Mouse (Mus musculus) liver, adult 2 months (tissue): Measurements from ENCODE around the gene Dlgap1. TPM values are rescaled to one million over a fixed set of nuclear protein-coding genes. Genes with fewer than 3 reads are reported as not detected.
"Not testable (repeated sequence)": the region's sequence is repeated elsewhere in the genome, so short reads cannot be mapped to it uniquely, and the experiment has no call there.

Source experiments
- DNase-seq: peaks from one replicate; pipeline ENCODE4 v3.0.0-alpha.2; 2011; ENCODE audit warnings: low read depth, low spot score; ENCODE audit errors: extremely low read depth
- H3K27ac ChIP-seq: fragments of 200-500 bp; replicated peaks from 2 replicates; pipeline ENCODE4 v1.5.1; 2012; ENCODE audit warnings: low read depth, mild to moderate bottlenecking, control low read depth, inconsistent platforms, low read length; ENCODE audit not compliant: insufficient read depth
- H3K27me3 ChIP-seq: fragments of 200-500 bp; 2 replicates; pipeline ENCODE4 v1.6.1; 2012; ENCODE audit warnings: mild to moderate bottlenecking, moderate library complexity, low read length, inconsistent platforms; ENCODE audit not compliant: control insufficient read depth, insufficient read depth
- H3K36me3 ChIP-seq: fragments of 200-500 bp; 2 replicates; pipeline ENCODE4 v1.6.1; 2012; ENCODE audit warnings: low read length, inconsistent platforms; ENCODE audit not compliant: control insufficient read depth, insufficient read depth
- H3K4me1 ChIP-seq: fragments of 200-500 bp; 2 replicates; pipeline ENCODE4 v1.6.1; 2011; ENCODE audit warnings: low read length; ENCODE audit not compliant: control insufficient read depth, insufficient read depth
- H3K4me3 ChIP-seq: fragments of 200-500 bp; 2 replicates; pipeline ENCODE4 v1.5.1; 2011; ENCODE audit warnings: low read depth, mild to moderate bottlenecking, control low read depth, low read length, moderate library complexity; ENCODE audit not compliant: insufficient read depth
- H3K79me2 ChIP-seq: fragments of 200-500 bp; 2 replicates; pipeline ENCODE4 v1.6.1; 2012; ENCODE audit warnings: inconsistent platforms, mild to moderate bottlenecking, low read length, moderate library complexity; ENCODE audit not compliant: control insufficient read depth, insufficient read depth
- H3K9ac ChIP-seq: fragments of 200-500 bp; 2 replicates; pipeline ENCODE4 v1.6.1; 2012; ENCODE audit warnings: low read depth, mild to moderate bottlenecking, control low read depth, inconsistent platforms, low read length
- CTCF ChIP-seq: fragments of 200-500 bp; IDR thresholded peaks from 2 replicates; pipeline ENCODE4 v1.5.1; 2011; ENCODE audit warnings: low read depth, low read length, control low read depth
- POLR2A ChIP-seq: fragments of 200-500 bp; IDR thresholded peaks from 2 replicates; pipeline ENCODE4 v1.6.1; 2011; ENCODE audit warnings: low read length, control low read depth; ENCODE audit not compliant: insufficient read depth; ENCODE audit errors: extremely low read depth
- WGBS: fragments of 180-500 bp; shearing (Covaris S2); methylation state at CpG from one replicate; pipeline ENCODE4 v1.1.7; 2018; 5-methylcytosine and 5-hydroxymethylcytosine counted together
- polyA plus RNA-seq: library from polyadenylated mRNA; depleted of rRNA; stranded (reverse); fragments of >200 nt; gene quantifications from 2 replicates; pipeline ENCODE4 v1.2.3, GENCODE M21; 2012
- total RNA-seq: library from RNA; depleted of rRNA; stranded (reverse); fragments of >200 nt; gene quantifications from 2 replicates; pipeline ENCODE4 v1.2.3, GENCODE M21; 2014

The Dlgap1 gene
- total and polyA plus RNA-seq, 2 experiments: 0.55 to 1.5 TPM

DNA sequence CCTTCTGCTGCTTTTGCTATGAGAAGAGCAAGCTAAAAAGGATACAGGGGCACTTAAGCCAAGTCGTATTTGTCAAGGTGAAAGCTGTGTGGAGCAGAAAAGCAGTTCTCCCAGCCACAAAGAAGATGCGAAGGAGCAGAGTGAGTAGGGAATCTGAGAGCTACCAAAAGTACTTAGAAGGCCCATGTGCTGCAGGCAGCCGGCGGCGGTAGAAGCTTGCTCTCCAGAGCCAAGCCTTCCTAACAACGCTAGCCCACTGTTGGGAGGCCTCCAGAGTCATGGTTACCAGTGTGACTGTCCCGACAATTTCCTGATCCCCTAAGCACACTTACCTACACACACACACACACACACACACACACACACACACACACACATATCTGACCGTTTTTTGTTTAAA lies 614.2 kb downstream of the Dlgap1 start:
- Histone ChIP-seq H3K4me1 (no peaks in the 10 kb centered on the region), H3K9ac (no peak overlapping the region), H3K27me3 (no peaks in the 10 kb centered on the region), H3K79me2 (no peaks in the 10 kb centered on the region), H3K27ac (no peak overlapping the region), H3K4me3 (no peak overlapping the region), H3K36me3 (no peaks in the 10 kb centered on the region)
- 72% methylated on average over 8 of the region's 8 CpGs for WGBS
- TF ChIP-seq CTCF (no peak), POLR2A (no peak)
- no peak for DNase-seq

DNA sequence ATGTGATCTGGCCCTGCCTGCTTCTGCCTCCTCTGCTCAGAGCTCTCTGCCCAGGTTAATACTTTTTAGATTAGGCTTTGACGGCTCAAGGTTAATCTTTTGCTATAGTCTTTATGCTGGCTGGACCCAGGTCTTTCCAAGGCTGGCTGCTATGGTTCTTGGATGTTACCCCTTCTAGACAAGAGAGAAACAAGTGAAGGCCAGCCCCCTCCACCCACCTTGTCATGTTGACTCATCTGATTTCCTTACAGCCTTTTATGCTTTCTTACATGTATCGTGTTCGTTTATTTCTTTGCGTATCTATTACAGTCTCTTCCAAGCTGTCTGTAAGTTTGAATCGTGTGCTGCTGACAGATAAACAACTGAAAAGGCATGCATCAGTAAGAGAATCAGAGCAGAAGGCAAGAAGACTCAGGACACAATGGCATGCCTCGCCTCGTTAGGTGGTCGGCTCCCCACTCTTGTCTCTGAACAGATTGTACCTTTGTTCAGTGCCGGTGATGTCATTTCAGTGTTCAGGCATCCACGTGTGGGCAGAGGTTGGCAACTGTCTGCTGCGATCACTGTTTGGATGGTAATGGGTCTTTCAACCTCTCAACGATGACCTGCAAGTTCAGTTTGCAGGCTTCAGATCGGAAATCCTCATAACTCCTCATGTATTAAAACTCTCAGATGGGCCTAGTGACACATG lies 618.0 kb downstream of the Dlgap1 start:
- Histone ChIP-seq H3K27me3 (no peaks in the 10 kb centered on the region), H3K79me2 (no peaks in the 10 kb centered on the region), H3K27ac (no peak overlapping the region), H3K4me3 (no peak overlapping the region), H3K9ac (no peak overlapping the region), H3K36me3 (no peaks in the 10 kb centered on the region), H3K4me1 (no peaks in the 10 kb centered on the region)
- WGBS: 81% methylated on average over 13 of the region's 13 CpGs
- DNase-seq: no peak
- TF ChIP-seq CTCF (no peak), POLR2A (no peak)

DNA sequence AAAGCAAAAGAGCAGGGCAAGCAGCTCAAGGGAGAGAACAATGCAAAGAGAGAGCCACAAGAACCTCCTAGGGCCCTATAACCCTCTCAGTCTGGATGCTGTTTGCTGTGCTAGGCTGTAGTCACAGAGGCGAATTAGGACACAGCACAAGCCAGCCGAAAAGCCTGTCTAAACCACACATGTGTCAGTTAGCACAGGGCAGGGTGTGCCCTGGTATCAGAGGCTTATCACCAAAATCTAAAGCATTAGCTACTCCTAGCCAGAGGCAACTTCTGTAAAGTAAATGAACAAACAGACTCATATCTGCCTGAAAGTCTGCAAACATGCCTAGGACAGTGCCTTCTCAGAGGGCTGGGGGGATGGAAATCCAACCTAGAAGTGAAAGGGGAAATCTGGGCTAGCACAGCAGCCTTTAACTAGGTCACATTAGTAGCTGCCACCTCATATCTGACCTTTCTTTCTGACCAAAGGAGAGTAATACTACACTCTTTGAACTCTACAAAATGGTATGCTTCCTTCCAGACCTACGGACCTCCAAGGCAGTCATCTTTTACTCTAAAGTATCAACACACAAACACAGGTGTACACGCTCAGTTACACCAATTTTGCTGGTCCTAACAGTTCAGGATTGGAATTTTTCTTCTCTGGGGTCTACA lies 619.2 kb downstream of the Dlgap1 start:
- not testable (repeated sequence) for H3K27ac ChIP-seq, H3K79me2 ChIP-seq, H3K4me1 ChIP-seq, DNase-seq, H3K9ac ChIP-seq, H3K27me3 ChIP-seq, H3K36me3 ChIP-seq, H3K4me3 ChIP-seq
- 41% methylated on average over 3 of the region's 4 CpGs for WGBS

DNA sequence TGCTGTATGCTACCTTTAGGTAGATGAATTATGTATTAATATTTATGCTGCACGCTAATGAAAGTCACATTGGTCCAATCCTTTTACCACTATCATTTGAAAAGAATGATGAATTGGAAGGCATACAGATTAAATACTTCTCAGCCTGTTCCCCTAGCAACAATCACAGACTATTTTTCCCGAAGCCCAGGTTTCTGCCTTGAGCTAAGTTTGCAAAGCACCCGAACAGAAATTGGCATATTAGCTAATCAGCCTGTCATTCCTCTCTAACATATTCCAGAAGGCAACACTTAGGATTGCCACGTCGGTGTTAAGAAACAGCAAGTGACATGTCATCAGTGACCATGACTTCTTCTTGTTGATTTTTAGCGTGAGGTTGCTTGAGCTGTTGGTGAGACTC lies 619.8 kb downstream of the Dlgap1 start:
- Histone ChIP-seq H3K9ac (no peak overlapping the region), H3K4me3 (no peak overlapping the region), H3K79me2 (no peaks in the 10 kb centered on the region), H3K27me3 (no peaks in the 10 kb centered on the region), H3K36me3 (no peaks in the 10 kb centered on the region), H3K27ac (no peak overlapping the region), H3K4me1 (no peaks in the 10 kb centered on the region)
- TF ChIP-seq POLR2A (no peak), CTCF (no peak)
- no peak for DNase-seq
- WGBS: 70% methylated on average over 6 of the region's 6 CpGs

DNA sequence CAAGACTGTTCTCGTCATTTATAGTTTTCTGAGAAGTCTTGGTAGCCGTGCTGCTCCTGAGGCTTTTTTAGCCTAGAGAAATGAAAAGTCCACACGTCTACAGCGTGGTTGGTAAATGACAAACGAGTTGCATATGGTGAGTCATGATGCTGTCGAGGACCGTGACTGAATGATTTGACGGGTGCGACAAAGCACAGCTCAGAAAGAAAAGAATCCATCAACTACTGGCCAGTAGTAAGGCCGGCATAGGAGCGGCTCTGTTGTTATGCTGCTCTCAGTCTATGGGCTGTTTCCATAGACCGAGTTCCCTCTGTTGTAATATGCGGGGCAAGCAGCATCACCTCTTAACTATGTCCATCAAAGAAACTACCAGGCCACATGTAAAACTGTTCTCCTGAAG lies 620.3 kb downstream of the Dlgap1 start:
- no peak for DNase-seq
- Histone ChIP-seq H3K79me2 (no peaks in the 10 kb centered on the region), H3K9ac (no peak overlapping the region), H3K27ac (no peak overlapping the region), H3K4me1 (no peaks in the 10 kb centered on the region), H3K27me3 (no peaks in the 10 kb centered on the region), H3K36me3 (no peaks in the 10 kb centered on the region), H3K4me3 (no peak overlapping the region)
- 89% methylated on average over 13 of the region's 13 CpGs for WGBS
- TF ChIP-seq POLR2A (no peak), CTCF (no peak)

DNA sequence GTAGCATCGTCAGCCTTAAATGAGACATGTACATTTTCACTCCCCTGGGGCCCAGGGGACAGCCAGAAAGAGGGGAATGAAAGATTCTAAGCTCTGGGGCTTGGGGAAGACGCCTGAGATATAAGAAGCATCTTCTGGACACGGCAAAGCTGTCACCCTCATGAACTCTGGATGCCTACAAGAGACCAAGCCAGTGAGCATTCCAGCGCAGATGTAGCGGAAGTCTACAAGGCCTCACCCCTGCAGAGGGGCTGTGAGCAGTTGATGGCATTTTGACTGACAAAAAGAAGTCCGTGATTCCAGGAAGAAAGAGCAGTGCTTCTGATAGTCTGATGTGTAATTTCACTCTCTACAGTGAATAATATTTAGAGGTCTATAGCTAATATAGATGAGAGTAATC lies 621.6 kb downstream of the Dlgap1 start:
- no peak overlapping the region for H3K4me3 ChIP-seq
- H3K4me1 ChIP-seq: no peaks in the 10 kb centered on the region
- WGBS: 65% methylated on average over 6 of the region's 6 CpGs
- no peaks in the 10 kb centered on the region for H3K36me3 ChIP-seq
- H3K27me3 ChIP-seq: no peaks in the 10 kb centered on the region
- no peak overlapping the region for H3K27ac ChIP-seq
- DNase-seq: no peak
- H3K79me2 ChIP-seq: no peaks in the 10 kb centered on the region
- no peak overlapping the region for H3K9ac ChIP-seq
- TF ChIP-seq POLR2A (no peak), CTCF (no peak)
